ENCODE assay signal across 7 mouse cellular contexts in the genomic region with DNA sequence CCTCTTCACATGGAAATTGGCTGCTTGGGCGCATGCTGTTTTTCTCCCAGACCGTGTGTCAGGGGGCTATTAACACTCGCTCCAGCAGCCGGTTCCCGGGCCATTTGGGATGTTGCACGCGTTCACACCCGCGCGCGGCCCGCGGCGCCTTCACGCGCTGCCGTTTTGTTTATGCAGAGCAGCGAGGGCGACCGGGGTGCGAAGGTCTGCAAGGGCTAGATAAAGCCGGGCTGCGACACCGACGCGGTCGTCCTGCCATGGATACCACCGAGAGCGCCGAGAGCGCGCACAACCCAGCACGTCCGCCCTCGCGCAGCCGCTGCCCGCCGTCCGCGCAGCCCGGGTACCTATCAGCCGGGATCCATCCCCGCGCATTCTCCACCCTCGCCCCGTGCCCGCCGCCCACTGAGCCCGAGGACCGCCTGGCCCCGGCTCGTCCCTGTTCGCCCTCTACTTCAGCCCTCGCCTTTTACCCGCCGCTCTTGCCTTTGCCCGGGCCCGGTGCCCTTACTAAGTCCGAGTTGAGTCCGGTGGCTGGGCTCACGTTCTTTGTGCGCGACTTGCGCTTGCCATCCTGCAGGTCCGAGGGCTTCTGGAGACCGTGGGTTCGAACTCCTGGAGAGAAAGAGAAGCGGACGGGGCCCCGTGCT. TPM values are rescaled to one million over a fixed set of nuclear protein-coding genes. Genes with fewer than 3 reads are reported as not detected.
A peak's percentile ranks its signal among the peaks of the same experiment; 100 is the strongest.
DNase-seq lines count a peak whose midpoint lies in the region; ATAC-seq and TF ChIP-seq lines count a peak whose summit lies in the region.

Ripply2 (plus strand) TSS at position 250 of the 650 bp plus-strand sequence.

- H3K4me2 ChIP-seq in heart, postnatal 0 days (ENCODE audit: low read depth, low read length): peak within 1 kb of the TSS; percentile 74
- H3K4me2 ChIP-seq in neural tube, embryonic 14.5 days (ENCODE audit: low read depth, low read length): peak within 1 kb of the TSS; percentile 81

- TF ChIP-seq CTCF in heart, postnatal 0 days (IDR thresholded peaks at IDR 0.05; ENCODE audit: low read depth): no peak

- no peaks in the 10 kb centered on the region for H3K36me3 ChIP-seq in heart, postnatal 0 days (replicated peaks; ENCODE audit: control insufficient read depth, insufficient read depth, low read length)
- no peaks in the 10 kb centered on the region for H3K36me3 ChIP-seq in limb, embryonic 10.5 days
- no peaks in the 10 kb centered on the region for H3K36me3 ChIP-seq in neural tube, embryonic 14.5 days (ENCODE audit: control insufficient read depth, insufficient read depth, low read length)

- ATAC-seq in common myeloid progenitor, adult 5-6 weeks (replicated peaks; ENCODE audit: low read depth, poor library complexity, severe bottlenecking): peak; percentile 83
- ATAC-seq in heart, postnatal 0 days (ENCODE audit: insufficient read depth, low read depth): no peak
- ATAC-seq in neural tube, embryonic 14.5 days (ENCODE audit: low read depth): peak; percentile 89

- H3K4me1 ChIP-seq in heart, postnatal 0 days (ENCODE audit: control insufficient read depth, insufficient read depth): 0 out of 2 replicates have a peak, but pooled peaks cover 4% of the 10 kb centered on the region
- peaks cover 10% of the 10 kb centered on the region for H3K4me1 ChIP-seq in limb, embryonic 10.5 days
- H3K4me1 ChIP-seq in neural tube, embryonic 14.5 days (ENCODE audit: control insufficient read depth, insufficient read depth, low read length): peaks cover 8% of the 10 kb centered on the region; the same call in 1 of the 2 replicates

- 1% methylated on average over 67 of the region's 71 CpGs for WGBS in heart, postnatal 0 days
- WGBS in limb, embryonic 10.5 days: under 1% methylated on average over 66 of the region's 71 CpGs
- WGBS in neural tube, embryonic 14.5 days: under 1% methylated on average over 71 of the region's 71 CpGs

- TF ChIP-seq EP300 in heart, postnatal 0 days (IDR thresholded peaks at IDR 0.05; ENCODE audit: low read depth): no peak

- no peak within 1 kb of the TSS for H3K9ac ChIP-seq in heart, postnatal 0 days (replicated peaks; ENCODE audit: low read depth, low read length)
- H3K9ac ChIP-seq in neural tube, embryonic 14.5 days (replicated peaks; ENCODE audit: low read depth, low read length): peak within 1 kb of the TSS; percentile 72

- peak; percentile 4 for DNase-seq in ovary, postnatal 36 days (ENCODE audit: low spot score)
- DNase-seq in ovary, postnatal 10 days (ENCODE audit: low spot score): no peak
- no peak for DNase-seq in heart, postnatal 0 days (ENCODE audit: low spot score)
- DNase-seq in limb, embryonic 10.5 days (ENCODE audit: low spot score): peak; percentile 66
- DNase-seq in urinary bladder, postnatal 10 days (ENCODE audit: low spot score): no peak

- no peaks in the 10 kb centered on the region for H3K9me3 ChIP-seq in heart, postnatal 0 days (replicated peaks; ENCODE audit: control insufficient read depth, low read length)
- no peaks in the 10 kb centered on the region for H3K9me3 ChIP-seq in limb, embryonic 10.5 days (replicated peaks)
- no peaks in the 10 kb centered on the region for H3K9me3 ChIP-seq in neural tube, embryonic 14.5 days (ENCODE audit: control insufficient read depth, low read length)

- peak within 1 kb of the TSS; percentile 52 for H3K4me3 ChIP-seq in heart, postnatal 0 days (ENCODE audit: low read depth, low read length)
- peak within 1 kb of the TSS; percentile 57 for H3K4me3 ChIP-seq in limb, embryonic 10.5 days
- peak within 1 kb of the TSS; percentile 59 for H3K4me3 ChIP-seq in neural tube, embryonic 14.5 days (ENCODE audit: low read depth, low read length)

- no peak within 1 kb of the TSS for H3K27ac ChIP-seq in heart, postnatal 0 days (ENCODE audit: low read depth)
- H3K27ac ChIP-seq in limb, embryonic 10.5 days: peak within 1 kb of the TSS; percentile 27; the same call in 1 of the 2 replicates
- H3K27ac ChIP-seq in neural tube, embryonic 14.5 days (ENCODE audit: low read depth, low read length): peak within 1 kb of the TSS; percentile 22; the same call in 1 of the 2 replicates

- H3K27me3 ChIP-seq in heart, postnatal 0 days (ENCODE audit: control insufficient read depth, insufficient read depth, low read length): peaks cover 27% of the 10 kb centered on the region
- peaks cover 63% of the 10 kb centered on the region for H3K27me3 ChIP-seq in limb, embryonic 10.5 days (ENCODE audit: low read depth, poor library complexity, severe bottlenecking)
- H3K27me3 ChIP-seq in neural tube, embryonic 14.5 days (ENCODE audit: control insufficient read depth, insufficient read depth, low read length): no peaks in the 10 kb centered on the region

RNA-seq across cellular contexts. Expression of gene Ripply2, which starts in this region (rescaled TPM):
- total RNA-seq in common myeloid progenitor, adult 5-6 weeks (2017): not detected in 2 replicates
- total RNA-seq in heart, postnatal 0 days (2014; rRNA removed; ENCODE audit: low replicate concordance): not detected in 2 replicates
- polyA plus RNA-seq in heart, postnatal 0 days (2015; fragmentation: Nextera tagmentation; extraction: Ambion mirVana): 0.45 and 1.2 TPM in 2 replicates
- 0.31 TPM in 1 of 2 replicates, not detected in the other for polyA plus RNA-seq in limb, embryonic 10.5 days (2016; fragmentation: Nextera tagmentation; extraction: Ambion mirVana)
- polyA plus RNA-seq in neural tube, embryonic 14.5 days (2014; fragmentation: Nextera tagmentation; extraction: Ambion mirVana): 8.1 and 13.2 TPM in 2 replicates

Comparison
In these comparisons a context has a peak if more than half of its experiments do, and no peak if none do; other contexts are left out.
1. Peak in ATAC-seq in common myeloid progenitor, adult 5-6 weeks; RNA of the gene not detected or under 1 TPM.
2. Peak in DNase-seq, H3K4me3 ChIP-seq and H3K27ac ChIP-seq in limb, embryonic 10.5 days; RNA of the gene not detected or under 1 TPM.